Mouse (Mus musculus) embryonic facial prominence, embryonic 12.5 days (tissue): ENCODE results near the gene Morc4. TPM values are rescaled to one million over a fixed set of nuclear protein-coding genes. Genes with fewer than 3 reads are reported as not detected.

Experiments used
- ATAC-seq: fragments of 200-750 bp; cut with Nextera tagmentation; 2 replicates; pipeline ENCODE4 v1.8.0; 2017; ENCODE audit not compliant: insufficient number of reproducible peaks, insufficient read depth, low FRiP score, low TSS enrichment
- H3K27ac ChIP-seq: fragments of 300-500 bp; sonication (generic); 2 replicates; pipeline ENCODE4 v1.5.1; 2016; ENCODE audit warnings: mild to moderate bottlenecking
- H3K27me3 ChIP-seq: fragments of 300-500 bp; sonication (generic); 2 replicates; pipeline ENCODE4 v1.6.1; 2016; ENCODE audit warnings: mild to moderate bottlenecking, moderate library complexity
- H3K36me3 ChIP-seq: fragments of 300-500 bp; sonication (generic); 2 replicates; pipeline ENCODE4 v1.6.1; 2016; ENCODE audit warnings: mild to moderate bottlenecking
- H3K4me1 ChIP-seq: fragments of 300-500 bp; sonication (generic); 2 replicates; pipeline ENCODE4 v1.6.1; 2016
- H3K4me2 ChIP-seq: fragments of 300-500 bp; sonication (generic); replicated peaks from 2 replicates; pipeline ENCODE4 v1.6.1; 2016; ENCODE audit warnings: mild to moderate bottlenecking, moderate library complexity
- H3K4me3 ChIP-seq: fragments of 300-500 bp; sonication (generic); 2 replicates; pipeline ENCODE4 v1.5.1; 2016; ENCODE audit warnings: mild to moderate bottlenecking
- H3K9ac ChIP-seq: fragments of 300-500 bp; sonication (generic); 2 replicates; pipeline ENCODE4 v1.6.1; 2016; ENCODE audit warnings: mild to moderate bottlenecking, moderate library complexity
- H3K9me3 ChIP-seq: fragments of 300-500 bp; sonication (generic); 2 replicates; pipeline ENCODE4 v1.6.1; 2016; ENCODE audit warnings: mild to moderate bottlenecking, moderate library complexity
- WGBS: fragments of 180-500 bp; shearing (Covaris S2); methylation state at CpG from one replicate; pipeline ENCODE4 v1.1.7; 2016; 5-methylcytosine and 5-hydroxymethylcytosine counted together
- polyA plus RNA-seq: library from polyadenylated mRNA; unstranded; fragments of >200 nt; fragmentation: Nextera tagmentation; extraction: Ambion mirVana; gene quantifications from 2 replicates; pipeline ENCODE4 v1.2.1, GENCODE M21; 2016

The Morc4 gene
- polyA plus RNA-seq, 1 experiment from 2014 or later = 14.2 TPM

DNA sequence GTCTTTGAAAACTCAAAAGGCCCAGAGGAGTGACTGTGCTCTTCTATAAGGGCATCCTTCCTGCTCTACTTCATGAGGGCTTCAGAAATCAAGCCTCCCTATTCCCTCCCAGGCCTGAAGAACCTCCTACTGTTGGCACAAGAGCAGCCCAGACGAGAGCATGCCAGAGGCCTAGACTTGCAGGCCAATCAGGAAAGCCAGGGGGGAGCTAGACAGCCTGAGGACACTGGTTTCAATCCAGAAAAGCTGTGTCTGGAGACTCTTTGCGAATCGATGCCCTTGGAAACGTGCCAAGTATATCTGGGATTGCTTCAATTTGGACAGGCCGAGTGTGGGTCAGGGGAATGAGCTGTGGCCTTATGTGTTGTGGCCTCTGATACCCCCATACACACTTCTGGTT, 92.1 kb downstream of the Morc4 start:
- H3K9ac ChIP-seq = no peak overlapping the region
- H3K4me2 ChIP-seq = no peak overlapping the region
- H3K9me3 ChIP-seq = no peaks in the 10 kb centered on the region
- no peak for ATAC-seq
- H3K36me3 ChIP-seq = no peaks in the 10 kb centered on the region
- H3K4me1 ChIP-seq = no peaks in the 10 kb centered on the region
- H3K27ac ChIP-seq = no peak overlapping the region
- peaks cover 6% of the 10 kb centered on the region; the same call in 1 of the 2 replicates for H3K27me3 ChIP-seq
- H3K4me3 ChIP-seq = no peak overlapping the region
- WGBS = 81% methylated on average over 5 of the region's 5 CpGs

DNA sequence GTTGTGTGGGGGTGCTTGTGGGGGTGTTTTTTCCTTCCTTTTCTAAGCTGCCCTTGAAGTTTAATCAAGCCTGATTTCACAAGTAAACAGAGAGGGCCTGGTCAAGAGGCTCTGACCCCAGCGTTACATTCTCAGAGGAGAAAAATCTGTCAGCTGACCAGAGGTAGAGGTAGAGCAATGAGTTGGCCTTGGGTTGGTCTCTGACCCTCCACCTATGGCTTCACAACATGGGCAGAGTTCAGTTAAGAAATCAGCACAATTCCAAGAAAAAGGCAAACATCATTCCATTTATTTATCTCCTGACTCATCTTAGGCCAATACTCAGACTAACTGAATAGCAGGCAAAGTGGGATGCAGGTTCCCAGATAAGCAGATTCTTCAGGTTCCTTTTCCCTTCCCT, 92.6 kb downstream of the Morc4 start:
- H3K27me3 ChIP-seq = peaks cover 6% of the 10 kb centered on the region; the same call in 1 of the 2 replicates
- H3K9ac ChIP-seq = no peak overlapping the region
- H3K36me3 ChIP-seq = no peaks in the 10 kb centered on the region
- H3K27ac ChIP-seq = no peak overlapping the region
- H3K4me3 ChIP-seq = no peak overlapping the region
- ATAC-seq = no peak
- no peak overlapping the region for H3K4me2 ChIP-seq
- no peaks in the 10 kb centered on the region for H3K9me3 ChIP-seq
- H3K4me1 ChIP-seq = no peaks in the 10 kb centered on the region
- WGBS = 82% methylated on average over 1 of the region's 1 CpGs

DNA sequence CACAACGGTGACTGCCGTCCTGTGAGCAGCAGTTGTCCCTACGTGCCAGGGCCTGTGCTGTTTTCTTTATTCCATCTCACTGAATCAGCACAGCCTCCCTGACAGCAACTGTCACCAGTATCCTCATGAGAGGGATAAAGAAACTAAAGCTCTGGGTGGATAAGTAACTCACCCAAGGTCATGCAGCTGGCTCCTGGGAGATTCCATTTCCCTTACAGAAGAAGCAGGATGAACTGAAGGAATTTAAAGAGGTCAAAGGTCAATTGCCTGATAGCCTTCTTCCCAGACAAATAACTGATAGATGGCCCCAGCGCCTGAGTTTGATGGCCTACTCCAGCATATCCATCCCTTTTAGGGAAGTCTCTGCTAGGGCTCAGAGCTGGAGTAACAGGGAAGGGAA, 94.1 kb downstream of the Morc4 start:
- WGBS = 34% methylated on average over 4 of the region's 4 CpGs
- Histone ChIP-seq H3K4me1 (no peaks in the 10 kb centered on the region), H3K27me3 (peaks cover 6% of the 10 kb centered on the region; the same call in 1 of the 2 replicates), H3K9me3 (no peaks in the 10 kb centered on the region), H3K4me3 (no peak overlapping the region), H3K4me2 (no peak overlapping the region), H3K27ac (no peak overlapping the region), H3K9ac (no peak overlapping the region), H3K36me3 (no peaks in the 10 kb centered on the region)
- ATAC-seq = no peak

DNA sequence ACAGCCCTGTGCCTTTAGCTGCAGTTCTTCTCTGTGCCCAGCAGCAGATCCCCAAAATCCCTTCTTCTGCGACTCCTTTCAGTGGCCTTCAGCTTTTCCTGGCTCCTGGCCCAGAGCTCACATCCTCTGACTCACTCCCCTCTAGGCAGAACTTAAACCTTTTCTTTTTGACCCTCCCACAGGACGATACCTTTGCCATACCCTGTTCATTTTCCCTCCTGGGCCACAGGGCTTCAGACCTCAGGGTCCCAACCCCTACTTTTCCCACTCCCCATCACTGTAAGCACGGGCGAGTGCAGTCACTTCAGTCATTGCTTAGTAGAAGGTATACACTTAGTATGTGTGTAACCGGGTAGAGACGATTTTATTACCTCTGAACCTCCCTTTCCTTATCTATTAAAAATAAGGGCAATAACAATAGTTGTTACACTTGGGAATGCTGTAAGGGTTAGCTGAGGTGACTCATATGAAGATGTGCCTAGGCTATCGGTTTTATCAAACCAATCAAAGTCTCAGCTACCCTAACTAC, 96.3 kb downstream of the Morc4 start:
- no peak overlapping the region for H3K9ac ChIP-seq
- H3K4me3 ChIP-seq = no peak overlapping the region
- no peaks in the 10 kb centered on the region for H3K36me3 ChIP-seq
- H3K4me2 ChIP-seq = no peak overlapping the region
- no peaks in the 10 kb centered on the region for H3K9me3 ChIP-seq
- H3K27ac ChIP-seq = no peak overlapping the region
- H3K4me1 ChIP-seq = no peaks in the 10 kb centered on the region
- peaks cover 8% of the 10 kb centered on the region; the same call in 1 of the 2 replicates for H3K27me3 ChIP-seq
- WGBS = 76% methylated on average over 7 of the region's 7 CpGs
- no peak for ATAC-seq

DNA sequence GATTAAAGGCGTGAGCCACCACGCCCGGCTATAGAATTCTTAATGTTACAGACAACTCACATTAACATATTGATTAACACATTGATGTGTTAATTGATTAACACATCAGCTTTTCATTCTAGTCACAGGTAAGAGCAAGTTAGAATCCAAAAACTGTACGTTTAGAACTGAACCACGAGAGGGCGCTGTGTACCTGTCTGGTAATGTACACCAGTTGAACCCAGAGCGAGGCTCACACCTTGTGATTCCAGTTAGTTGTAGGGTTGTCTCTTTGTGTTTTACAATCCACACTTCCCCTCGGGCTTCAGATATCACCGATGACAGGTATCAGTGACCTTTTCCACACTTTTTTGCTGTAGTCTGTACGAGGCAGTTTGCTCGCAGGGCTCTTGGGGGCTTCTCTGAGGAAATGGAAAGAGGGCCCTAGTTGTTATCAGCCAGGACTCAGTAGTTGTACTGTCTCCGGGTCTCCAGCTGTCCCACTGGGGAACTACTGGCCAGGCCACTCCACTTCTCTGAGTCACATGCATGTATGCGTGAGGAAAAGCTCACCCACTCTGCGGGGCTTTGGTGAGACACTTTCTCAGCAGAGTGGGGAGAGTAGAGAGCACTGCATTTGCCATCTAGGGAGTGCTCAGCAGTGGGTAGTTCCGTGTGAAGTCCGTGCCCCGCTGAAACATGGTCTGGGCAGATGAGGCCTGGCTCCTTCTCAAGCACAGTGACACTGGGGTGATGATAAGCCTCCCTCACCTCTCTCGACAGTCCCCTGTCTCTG, 97.0 kb downstream of the Morc4 start:
- Histone ChIP-seq H3K36me3 (no peaks in the 10 kb centered on the region), H3K27me3 (peaks cover 8% of the 10 kb centered on the region; the same call in 1 of the 2 replicates), H3K9ac (no peak overlapping the region), H3K27ac (no peak overlapping the region), H3K4me1 (no peaks in the 10 kb centered on the region), H3K9me3 (no peaks in the 10 kb centered on the region), H3K4me3 (no peak overlapping the region), H3K4me2 (no peak overlapping the region)
- no peak for ATAC-seq
- 41% methylated on average over 18 of the region's 18 CpGs for WGBS

Other genes starting within 250 kb of the Morc4 start
- 1.9 and 2.7 TPM in 2 replicates for gene Tbc1d8b, start 186.7 kb downstream of the Morc4 start, polyA plus RNA-seq
- gene Gm15013, start 157.2 kb downstream of the Morc4 start, polyA plus RNA-seq = 0.28 TPM in 1 of 2 replicates, not detected in the other
- gene Ripply1, start 89.3 kb downstream of the Morc4 start, polyA plus RNA-seq = not detected in 2 replicates
- gene Cldn2, start 70.8 kb downstream of the Morc4 start, polyA plus RNA-seq = 0.18 TPM in 1 of 2 replicates, not detected in the other
- gene Rbm41, start 126.9 kb upstream of the Morc4 start, polyA plus RNA-seq = 7.7 and 7.8 TPM in 2 replicates
- gene Nup62cl, start 191.0 kb upstream of the Morc4 start, polyA plus RNA-seq = 1.5 and 1.8 TPM in 2 replicates
- not detected in 2 replicates for gene Pih1h3b, start 191.2 kb upstream of the Morc4 start, polyA plus RNA-seq